Mouse (Mus musculus) lung, adult 18-20 months (tissue): ENCODE measurements at regions not wholly inside any gene's neighbourhood (a gene's known extent, or its start where the extent isn't known, plus 50 kb on each side); places are given as distances from the start of the nearest gene placed in this dataset.

Experiments used
- DNase-seq, 2 experiments: peaks; one replicate each; pipeline ENCODE4 v3.0.0; 2022; ENCODE audit warnings: mixed read lengths in 2 of 2

DNA sequence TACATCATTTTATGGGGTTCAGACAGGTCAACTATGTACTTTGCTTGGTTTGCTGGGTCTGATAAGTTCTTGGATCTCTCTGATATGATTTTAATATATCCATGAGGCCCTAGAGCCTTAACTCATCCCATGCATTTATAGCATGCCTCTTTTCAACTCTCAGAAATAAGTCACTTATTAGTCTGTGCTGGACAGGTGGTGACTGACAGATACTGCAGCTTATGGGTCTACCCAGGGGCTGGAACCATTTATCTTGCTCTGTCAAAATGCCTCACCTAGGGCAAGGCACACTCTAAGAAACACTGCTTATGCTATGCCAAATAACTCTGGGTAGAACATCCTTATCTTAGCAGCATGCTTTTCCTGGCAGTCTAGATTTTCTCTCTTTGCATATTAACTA, 225.6 kb downstream of the Mbnl1 start:
- no peak for DNase-seq

- no peak for DNase-seq
These were observed 234.5 kb downstream of the Mbnl1 start for GRCm38 (mm10) chr3:60707139-60707538.

- DNase-seq: no peak
These were observed 240.3 kb downstream of the Mbnl1 start for GRCm38 (mm10) chr3:60712896-60713295.

DNA sequence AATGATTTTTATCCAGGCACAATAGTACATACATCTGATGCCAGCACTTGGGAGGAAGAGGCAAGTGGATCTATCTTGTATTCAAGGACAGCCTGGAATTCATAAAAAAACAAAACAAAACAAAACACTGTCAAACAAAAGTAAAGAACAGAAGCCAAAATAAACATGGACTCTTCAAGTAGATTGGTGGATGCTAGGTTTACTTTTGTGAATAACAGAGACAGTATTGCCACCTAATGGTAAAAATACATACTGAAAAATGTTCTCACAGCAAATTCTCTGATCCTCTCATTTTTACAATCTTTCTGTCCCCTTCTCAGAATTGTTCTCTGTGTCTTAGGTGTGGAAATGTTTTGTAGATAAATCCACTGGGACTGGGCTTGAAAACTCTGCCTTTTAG, 247.7 kb downstream of the Mbnl1 start:
- no peak for DNase-seq

- no peak for DNase-seq
These were observed 258.7 kb downstream of the Mbnl1 start for GRCm38 (mm10) chr3:60731331-60731730.

DNA sequence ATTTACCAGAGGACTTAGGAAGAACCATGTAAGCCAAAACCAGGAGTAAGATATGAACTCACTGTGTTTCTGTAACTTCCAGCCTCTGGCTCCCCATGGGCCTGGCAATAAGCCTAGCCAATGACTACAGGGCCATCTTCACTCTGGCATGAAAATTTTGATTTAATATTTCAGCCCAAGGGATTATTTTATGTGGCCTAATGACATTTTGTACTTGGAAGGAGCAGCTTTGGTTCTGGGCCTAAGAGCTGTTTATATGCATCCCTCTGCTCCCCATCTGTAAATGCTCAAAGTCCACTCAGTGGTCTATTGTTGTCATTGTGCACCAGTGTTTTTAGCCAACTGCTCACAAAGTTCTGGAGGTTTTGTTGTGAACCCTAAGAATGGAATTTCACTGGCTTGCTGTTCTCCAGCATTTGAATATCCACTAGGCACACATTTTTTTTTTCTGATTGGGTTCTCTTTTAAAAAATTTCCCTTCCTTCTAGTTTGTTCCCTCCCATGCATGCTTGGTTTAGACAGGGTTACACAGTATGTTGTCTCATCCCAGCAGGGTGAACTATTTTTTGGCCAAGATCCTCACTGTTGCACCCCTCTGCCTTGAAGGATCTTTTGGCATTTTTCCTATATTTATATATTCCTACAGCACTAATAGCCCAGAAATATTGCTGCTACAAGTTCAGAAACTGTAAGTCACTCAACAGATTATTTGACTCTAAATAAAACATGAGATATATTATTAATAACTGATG, 261.9 kb upstream of the P2ry1 start:
- peak; percentile 19 to 38 for DNase-seq

DNA sequence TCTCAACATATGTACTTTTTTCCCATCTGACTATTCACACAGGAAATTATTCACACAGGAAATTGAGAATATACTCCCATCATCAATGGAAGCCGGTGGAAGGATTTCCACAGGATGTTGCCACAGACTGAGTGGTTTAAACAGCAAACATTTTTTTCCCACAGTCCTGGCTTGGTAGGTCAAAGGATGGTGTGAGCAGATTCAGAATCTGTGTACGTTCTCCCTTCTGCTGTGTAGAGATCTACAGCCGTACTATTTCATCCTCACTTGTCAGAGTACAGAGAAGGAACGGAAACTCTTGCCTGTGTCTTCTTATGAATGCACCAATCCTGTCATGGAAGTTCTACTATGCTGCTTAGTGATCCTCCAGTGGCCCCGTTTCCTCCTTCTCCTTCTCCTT, 261.2 kb upstream of the P2ry1 start:
- DNase-seq: peak; percentile 6 to 31

GRCm38 (mm10) chr3:60742232-60742631, 260.4 kb upstream of the P2ry1 start:
- no peak for DNase-seq

GRCm38 (mm10) chr3:60745075-60745474, 257.5 kb upstream of the P2ry1 start:
- no peak for DNase-seq

GRCm38 (mm10) chr3:60758568-60758967, 244.0 kb upstream of the P2ry1 start:
- DNase-seq: no peak

GRCm38 (mm10) chr3:60759046-60759445, 243.5 kb upstream of the P2ry1 start:
- no peak for DNase-seq

DNA sequence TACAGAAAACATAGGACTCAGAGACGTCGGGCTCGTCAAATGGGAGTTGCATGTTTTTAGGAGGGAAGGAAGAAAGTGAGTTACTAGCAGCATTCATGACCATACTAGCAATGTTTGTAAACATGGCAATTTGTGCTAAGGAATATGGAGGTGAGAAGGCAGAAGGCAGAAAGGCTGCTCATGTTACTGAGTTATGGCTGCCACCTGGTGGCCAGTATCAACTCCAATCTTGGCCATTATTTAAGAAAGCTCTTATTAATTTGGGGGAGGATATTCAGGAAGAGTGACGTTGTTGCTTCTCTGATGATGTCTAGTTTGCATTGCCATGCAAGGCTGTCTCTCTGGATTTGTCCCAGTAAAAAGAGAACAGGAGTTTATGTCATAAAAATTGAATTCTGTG, 239.7 kb upstream of the P2ry1 start:
- peak in 1 of 2 experiments; percentile 36 for DNase-seq

- no peak for DNase-seq
These were observed 237.5 kb upstream of the P2ry1 start for GRCm38 (mm10) chr3:60765079-60765478.

- DNase-seq: no peak
These were observed 233.6 kb upstream of the P2ry1 start for GRCm38 (mm10) chr3:60768996-60769395.

DNA sequence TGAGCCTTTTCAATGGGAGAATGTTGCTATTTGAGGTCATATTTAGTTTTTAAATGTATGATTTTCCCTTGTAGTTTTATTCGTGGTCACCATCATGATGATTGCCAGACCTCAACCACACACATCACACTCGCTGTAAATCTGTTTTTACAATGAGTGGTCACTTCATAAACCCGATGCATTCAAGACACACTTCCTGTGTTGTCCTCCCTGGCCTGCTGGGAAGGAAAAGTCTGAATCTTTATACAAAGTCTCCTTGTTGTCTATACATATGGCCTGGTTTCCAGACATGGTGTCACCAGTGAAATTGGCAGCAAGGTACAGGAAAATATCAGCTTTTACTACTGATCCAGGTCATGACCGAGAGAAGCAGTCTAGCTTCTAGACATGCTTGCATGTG, 230.7 kb upstream of the P2ry1 start:
- no peak for DNase-seq

- DNase-seq: no peak
These were observed 229.2 kb upstream of the P2ry1 start for GRCm38 (mm10) chr3:60773383-60773782.

DNA sequence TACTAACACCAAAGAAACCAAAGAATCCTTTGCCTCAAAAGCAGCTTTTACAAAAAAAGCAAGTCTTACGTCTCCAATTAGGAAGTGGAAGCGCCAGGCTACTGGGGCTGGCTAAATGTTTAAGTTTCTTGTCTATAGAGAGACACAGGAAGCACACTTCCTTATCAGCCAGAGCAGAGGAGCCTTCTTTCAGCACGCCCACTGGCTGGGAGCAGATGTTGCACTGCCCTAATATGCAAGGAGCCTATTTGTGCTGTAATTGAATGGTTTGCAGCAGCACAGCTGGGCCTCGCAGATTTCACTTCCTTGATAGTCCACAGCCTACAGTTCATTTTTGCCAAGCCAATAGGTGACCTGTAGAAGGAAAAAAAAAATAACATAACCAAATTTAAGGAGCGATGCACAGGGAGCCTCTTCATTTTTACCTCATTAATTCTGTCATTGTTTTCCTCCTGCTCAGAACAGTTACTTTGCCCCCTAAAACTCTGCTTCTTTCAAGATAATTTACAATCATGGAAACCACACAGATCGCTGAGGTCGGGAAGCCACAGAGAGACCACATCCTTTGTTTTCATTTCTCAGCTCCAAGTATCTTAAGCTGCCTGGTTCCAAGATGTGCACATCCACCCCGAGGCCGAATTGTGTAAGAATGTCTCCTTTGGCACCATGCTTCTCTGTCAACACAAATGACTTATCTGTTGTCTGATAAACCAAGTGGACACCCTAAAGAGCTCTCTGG, 217.3 kb upstream of the P2ry1 start:
- peak; percentile 14 for DNase-seq

DNA sequence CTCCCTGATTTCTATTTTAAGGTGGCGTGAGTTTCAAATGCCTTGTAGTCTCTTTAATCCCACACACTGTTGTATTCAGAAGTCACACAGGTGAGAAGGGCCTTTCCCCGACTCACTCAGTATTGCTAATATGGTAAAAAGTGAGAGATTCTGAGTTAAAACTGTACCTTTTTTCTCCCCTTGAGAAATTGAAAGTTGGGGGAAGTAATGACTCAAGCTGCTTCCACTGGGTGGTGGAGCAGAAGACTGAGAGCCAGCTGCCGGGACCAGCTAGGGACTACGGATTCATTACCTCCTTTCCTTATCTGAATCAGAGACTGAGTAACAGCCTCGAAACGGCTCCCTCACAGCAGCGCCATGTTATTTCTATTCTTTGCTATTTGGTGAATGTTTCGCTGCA, 214.6 kb upstream of the P2ry1 start:
- DNase-seq: no peak

DNA sequence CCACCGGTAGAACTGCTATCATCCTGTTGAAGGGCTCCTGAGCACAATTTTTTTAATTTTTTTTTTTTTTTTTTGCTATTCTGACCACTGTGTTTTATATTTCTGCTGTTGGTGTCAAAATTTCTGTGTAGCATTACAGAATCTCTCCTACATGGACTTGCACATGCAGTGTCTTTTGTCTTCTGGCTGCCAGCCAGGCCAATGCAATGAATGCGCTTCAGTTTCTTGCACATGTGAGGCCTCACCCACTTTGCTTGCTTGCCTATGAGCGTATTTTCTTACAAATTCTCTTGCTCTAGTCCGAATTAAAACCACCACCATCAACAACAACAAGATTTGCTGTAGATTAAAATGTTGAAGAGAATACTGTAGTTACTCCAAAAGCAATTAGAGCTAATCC, 213.2 kb upstream of the P2ry1 start:
- DNase-seq: no peak

- DNase-seq: no peak
These were observed 210.4 kb upstream of the P2ry1 start for GRCm38 (mm10) chr3:60792166-60792565.

- DNase-seq: no peak
These were observed 206.4 kb upstream of the P2ry1 start for GRCm38 (mm10) chr3:60796207-60796606.

- no peak for DNase-seq
These were observed 204.8 kb upstream of the P2ry1 start for GRCm38 (mm10) chr3:60797808-60798207.

DNA sequence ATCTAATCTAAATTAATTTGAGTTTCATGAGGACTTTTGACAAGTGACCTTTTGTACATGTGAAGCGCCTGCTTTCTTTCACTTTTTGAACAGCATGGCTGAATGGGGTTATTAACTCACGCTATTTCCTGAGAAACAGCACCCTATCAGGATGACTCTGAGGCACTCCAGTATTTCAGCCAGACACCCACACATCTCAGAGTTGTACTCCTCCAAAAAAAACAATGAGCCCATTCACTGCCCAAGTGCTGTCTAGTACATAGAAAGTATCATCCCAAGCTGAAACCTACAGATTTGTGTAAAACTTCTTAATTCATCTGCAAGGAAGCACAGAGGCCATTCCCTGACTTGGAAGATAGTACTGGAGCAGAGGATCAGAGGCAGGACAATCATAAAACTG, 204.1 kb upstream of the P2ry1 start:
- no peak for DNase-seq

GRCm38 (mm10) chr3:60798862-60799261, 203.7 kb upstream of the P2ry1 start:
- no peak for DNase-seq
